Mouse (Mus musculus) lung, postnatal 10 days (tissue): ENCODE data around the gene Olfr292.

Experiments
- DNase-seq: peaks from one replicate; pipeline ENCODE4 v3.0.0; 2021

The Olfr292 gene

GRCm38 (mm10) chr7:86688030-86688429 lies at the start of gene Olfr292:
Gene Olfr292 (plus strand): TSS chr7:86688330.
- no peak for DNase-seq

GRCm38 (mm10) chr7:86648761-86649160 lies 39.4 kb upstream of the Olfr292 start, which contains the start of gene Olfr293:
Gene Olfr293 (plus strand): TSS chr7:86649061.
- DNase-seq = no peak

- no peak for DNase-seq
Measured at GRCm38 (mm10) chr7:86725013-86725412, 36.9 kb downstream of the Olfr292 start.
